19 mouse cellular contexts compared by ENCODE assay signal in the genomic region with DNA sequence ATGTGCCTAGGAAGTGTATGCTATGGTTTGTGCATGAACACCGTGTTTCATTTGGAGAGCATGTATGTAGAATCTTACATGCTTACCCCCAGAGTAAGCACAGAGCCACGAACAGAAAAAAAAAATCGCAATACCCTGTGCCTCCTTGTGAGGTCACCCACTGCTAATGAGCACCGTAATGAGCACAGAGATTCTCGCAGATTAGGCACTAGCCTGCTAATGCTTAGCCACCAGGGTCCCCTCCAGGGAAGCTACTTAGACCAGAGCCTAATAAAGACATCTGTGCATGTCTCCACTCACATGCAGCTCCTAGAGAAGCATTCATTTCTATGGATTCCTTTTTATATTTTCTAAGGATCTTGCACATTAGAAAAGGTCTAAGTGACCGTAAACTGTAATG.
DNase-seq lines count a peak whose midpoint lies in the region; ATAC-seq and TF ChIP-seq lines count a peak whose summit lies in the region.
"Had no signal": no experiment of that assay in that cellular context is flagged by ENCODE, and none has a peak within 500 bp of the region (broad histone marks: within the 10 kb centered on the region; RNA-seq: fewer than 3 reads in every experiment).

No protein-coding gene starts in this region.

- peak; percentile 71; the same call in 1 of the 2 replicates for ATAC-seq in forebrain, embryonic 13.5 days
- ATAC-seq in limb, embryonic 11.5 days (ENCODE audit: insufficient number of reproducible peaks, low FRiP score, low TSS enrichment, low read depth) = no peak
- ATAC-seq in midbrain, postnatal 0 days (ENCODE audit: low FRiP score) = no peak
- no peak for ATAC-seq in megakaryocyte-erythroid progenitor cell, adult 5-6 weeks (replicated peaks; ENCODE audit: low FRiP score, low TSS enrichment, poor library complexity, severe bottlenecking)

- intact Hi-C loops in left cerebral cortex, postnatal 4 days (cut with DNase I) = no loop called here

- WGBS in forebrain, embryonic 13.5 days = 28% methylated on average over 6 of the region's 6 CpGs
- 36% methylated on average over 6 of the region's 6 CpGs for WGBS in forebrain, embryonic 10.5 days
- 37% methylated on average over 6 of the region's 6 CpGs for WGBS in limb, embryonic 11.5 days
- 49% methylated on average over 6 of the region's 6 CpGs for WGBS in limb, embryonic 10.5 days
- WGBS in midbrain, postnatal 0 days = 35% methylated on average over 6 of the region's 6 CpGs

- TF ChIP-seq CTCF in midbrain, postnatal 0 days (IDR thresholded peaks at IDR 0.05) = peak; percentile 22

- H3K27ac ChIP-seq in forebrain, embryonic 13.5 days = no peak overlapping the region
- no peak overlapping the region for H3K27ac ChIP-seq in forebrain, embryonic 10.5 days
- H3K27ac ChIP-seq in limb, embryonic 11.5 days (replicated peaks; ENCODE audit: low read depth, low read length) = no peak overlapping the region
- no peak overlapping the region for H3K27ac ChIP-seq in limb, embryonic 10.5 days
- no peak overlapping the region for H3K27ac ChIP-seq in midbrain, postnatal 0 days (ENCODE audit: low read depth, low read length)
- H3K27ac ChIP-seq: hindbrain, embryonic 15.5 days; kidney, embryonic 15.5 days; lung, embryonic 15.5 days; neural tube, embryonic 12.5 days had no signal

- no peaks in the 10 kb centered on the region for H3K36me3 ChIP-seq in forebrain, embryonic 13.5 days (ENCODE audit: poor library complexity, severe bottlenecking)
- H3K36me3 ChIP-seq in forebrain, embryonic 10.5 days (replicated peaks) = no peaks in the 10 kb centered on the region
- no peaks in the 10 kb centered on the region for H3K36me3 ChIP-seq in limb, embryonic 11.5 days (ENCODE audit: control insufficient read depth, insufficient read depth, low read length)
- no peaks in the 10 kb centered on the region for H3K36me3 ChIP-seq in limb, embryonic 10.5 days
- H3K36me3 ChIP-seq in midbrain, postnatal 0 days (ENCODE audit: insufficient read depth, low read length) = no peaks in the 10 kb centered on the region
- H3K36me3 ChIP-seq: hindbrain, embryonic 15.5 days; kidney, embryonic 15.5 days; lung, embryonic 15.5 days; neural tube, embryonic 12.5 days had no signal

- peaks cover 8% of the 10 kb centered on the region for H3K4me1 ChIP-seq in forebrain, embryonic 13.5 days
- H3K4me1 ChIP-seq in forebrain, embryonic 10.5 days = peaks cover 49% of the 10 kb centered on the region
- H3K4me1 ChIP-seq in limb, embryonic 11.5 days (ENCODE audit: control insufficient read depth, insufficient read depth, low read length) = 0 out of 2 replicates have a peak, but pooled peaks cover 3% of the 10 kb centered on the region
- H3K4me1 ChIP-seq in limb, embryonic 10.5 days = peaks cover 34% of the 10 kb centered on the region
- no peaks in the 10 kb centered on the region for H3K4me1 ChIP-seq in midbrain, postnatal 0 days (ENCODE audit: insufficient read depth, low read length)
- H3K4me1 ChIP-seq: hindbrain, embryonic 15.5 days; kidney, embryonic 15.5 days; lung, embryonic 15.5 days; megakaryocyte, embryonic 14.5 days; neural tube, embryonic 12.5 days had no signal

- H3K27me3 ChIP-seq in forebrain, embryonic 13.5 days = peaks cover 6% of the 10 kb centered on the region
- peaks cover 48% of the 10 kb centered on the region for H3K27me3 ChIP-seq in forebrain, embryonic 10.5 days (ENCODE audit: poor library complexity, severe bottlenecking)
- H3K27me3 ChIP-seq in limb, embryonic 11.5 days (ENCODE audit: control insufficient read depth, insufficient read depth, low read length) = no peaks in the 10 kb centered on the region
- H3K27me3 ChIP-seq in limb, embryonic 10.5 days (ENCODE audit: low read depth, poor library complexity, severe bottlenecking) = no peaks in the 10 kb centered on the region
- no peaks in the 10 kb centered on the region for H3K27me3 ChIP-seq in midbrain, postnatal 0 days (ENCODE audit: insufficient read depth, low read length)
- H3K27me3 ChIP-seq: kidney, embryonic 15.5 days; lung, embryonic 15.5 days; megakaryocyte, embryonic 14.5 days had no signal

- H3K4me2 ChIP-seq in forebrain, embryonic 13.5 days = no peak overlapping the region
- H3K4me2 ChIP-seq in limb, embryonic 11.5 days (ENCODE audit: low read depth, severe bottlenecking) = no peak overlapping the region
- no peak overlapping the region for H3K4me2 ChIP-seq in midbrain, postnatal 0 days (ENCODE audit: low read depth, low read length, poor library complexity, severe bottlenecking)
- H3K4me2 ChIP-seq: hindbrain, embryonic 15.5 days; kidney, embryonic 15.5 days; lung, embryonic 15.5 days; neural tube, embryonic 12.5 days had no signal

- DNase-seq in forebrain, embryonic 10.5 days (ENCODE audit: extremely low spot score, low spot score) = no peak
- DNase-seq in limb, embryonic 11.5 days (ENCODE audit: low spot score) = peak; percentile 23
- DNase-seq in limb, embryonic 10.5 days (ENCODE audit: low spot score) = no peak
- peak; percentile 4 for DNase-seq in ZHBTc4 (ENCODE audit: low read depth, low spot score)
- peak; percentile 32 for DNase-seq in midbrain, postnatal 0 days (ENCODE audit: low spot score)
- DNase-seq in left cerebral cortex, postnatal 4 days = no peak
- DNase-seq: adrenal gland, adult 8-10 months; B cell, adult 2 months; cerebellum, adult 9-10 months; heart, adult 18-20 months; layer of hippocampus, adult 9-11 months; right cerebral cortex, postnatal 4 days had no signal

- no peaks in the 10 kb centered on the region for H3K9me3 ChIP-seq in forebrain, embryonic 13.5 days (replicated peaks)
- H3K9me3 ChIP-seq in forebrain, embryonic 10.5 days = no peaks in the 10 kb centered on the region
- no peaks in the 10 kb centered on the region for H3K9me3 ChIP-seq in limb, embryonic 11.5 days (ENCODE audit: control insufficient read depth, low read length)
- no peaks in the 10 kb centered on the region for H3K9me3 ChIP-seq in limb, embryonic 10.5 days (replicated peaks)
- H3K9me3 ChIP-seq in midbrain, postnatal 0 days (ENCODE audit: low read length) = no peaks in the 10 kb centered on the region
- H3K9me3 ChIP-seq: hindbrain, embryonic 15.5 days; kidney, embryonic 15.5 days; lung, embryonic 15.5 days; megakaryocyte, embryonic 14.5 days; neural tube, embryonic 12.5 days had no signal

- no peak overlapping the region for H3K4me3 ChIP-seq in forebrain, embryonic 13.5 days
- no peak overlapping the region for H3K4me3 ChIP-seq in forebrain, embryonic 10.5 days
- no peak overlapping the region for H3K4me3 ChIP-seq in limb, embryonic 11.5 days (ENCODE audit: low read depth, low read length)
- no peak overlapping the region for H3K4me3 ChIP-seq in limb, embryonic 10.5 days
- no peak overlapping the region for H3K4me3 ChIP-seq in midbrain, postnatal 0 days (ENCODE audit: low read depth, low read length)
- H3K4me3 ChIP-seq: hindbrain, embryonic 15.5 days; kidney, embryonic 15.5 days; lung, embryonic 15.5 days; megakaryocyte, embryonic 14.5 days; neural tube, embryonic 12.5 days had no signal

- H3K9ac ChIP-seq in forebrain, embryonic 13.5 days = no peak overlapping the region
- no peak overlapping the region for H3K9ac ChIP-seq in limb, embryonic 11.5 days (ENCODE audit: low read length)
- H3K9ac ChIP-seq in midbrain, postnatal 0 days (replicated peaks; ENCODE audit: low read length, poor library complexity, severe bottlenecking) = no peak overlapping the region
- H3K9ac ChIP-seq: hindbrain, embryonic 15.5 days; kidney, embryonic 15.5 days; lung, embryonic 15.5 days; neural tube, embryonic 12.5 days had no signal

Comparison
In these comparisons a context has a peak if more than half of its experiments do, and no peak if none do; other contexts are left out.
1. DNase-seq: peak in limb, embryonic 11.5 days (single experiment), ZHBTc4 (single experiment) and midbrain, postnatal 0 days (single experiment); none in forebrain, embryonic 10.5 days (single experiment), limb, embryonic 10.5 days (single experiment) and left cerebral cortex, postnatal 4 days (single experiment).